Mouse (Mus musculus): ENCODE measurements at regions not wholly inside any gene's neighbourhood (a gene's known extent, or its start where the extent isn't known, plus 50 kb on each side); places are given as distances from the start of the nearest gene placed in this dataset.

DNA sequence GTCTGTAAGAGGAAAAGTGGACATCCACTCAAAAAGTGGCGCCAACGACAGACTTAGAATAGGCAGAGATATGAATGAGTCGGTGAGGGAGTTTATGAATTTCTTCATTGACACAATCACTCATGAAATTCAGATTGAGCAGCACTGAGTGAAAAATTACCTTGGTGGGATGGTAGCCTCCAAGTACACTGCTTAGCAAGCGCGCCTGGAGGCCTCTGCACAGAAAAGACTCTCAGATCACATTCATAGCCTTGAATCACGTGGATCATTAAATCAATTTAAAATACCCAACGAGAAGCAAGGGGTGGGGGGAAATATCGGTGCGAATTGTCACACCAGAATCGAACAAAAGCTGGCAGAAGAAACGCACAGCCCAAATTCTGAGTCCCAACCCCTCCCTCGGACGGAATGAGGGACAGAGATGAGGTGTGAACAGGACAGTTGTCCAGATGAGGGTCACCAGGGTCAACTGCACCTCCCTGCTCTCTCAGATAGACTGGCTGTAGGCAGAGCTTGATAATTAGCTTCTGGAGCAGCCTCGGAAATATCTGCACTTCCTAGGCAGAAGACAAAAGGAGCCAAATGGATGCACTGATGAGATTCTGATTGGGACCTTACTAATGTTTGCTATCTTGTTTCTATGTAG is 113.5 kb upstream of the Cdkn3 start:
- TF ChIP-seq CHD2 (IDR thresholded peaks at IDR 0.05; ENCODE audit: low read depth, low read length) (no peak), ZC3H11A (IDR thresholded peaks at IDR 0.05; ENCODE audit: borderline replicate concordance, low read depth, low read length) (no peak)
